ENCODE assay signal across 35 mouse cellular contexts in genomic region chr19:40738683-40739324, GRCm38 (mm10). TPM values are rescaled to one million over a fixed set of nuclear protein-coding genes. Genes with fewer than 3 reads are reported as not detected.
DNase-seq lines count a peak whose midpoint lies in the region; ATAC-seq and TF ChIP-seq lines count a peak whose summit lies in the region.
"Had no signal": no experiment of that assay in that cellular context is flagged by ENCODE, and none has a peak within 500 bp of the region (broad histone marks: within the 10 kb centered on the region; RNA-seq: fewer than 3 reads in every experiment).

No protein-coding gene starts in this region.

- H3K9ac ChIP-seq in liver, adult 2 months (ENCODE audit: low read depth, low read length): no peak overlapping the region
- H3K9ac ChIP-seq in intestine, embryonic 15.5 days: no peak overlapping the region
- no peak overlapping the region for H3K9ac ChIP-seq in liver, postnatal 0 days (replicated peaks)
- H3K9ac ChIP-seq: embryonic facial prominence, embryonic 12.5 days; heart, embryonic 13.5 days; hindbrain, embryonic 12.5 days; lung, embryonic 14.5 days had no signal

- H3K4me3 ChIP-seq in liver, adult 2 months (ENCODE audit: insufficient read depth, low read depth, low read length): no peak overlapping the region
- no peak overlapping the region for H3K4me3 ChIP-seq in intestine, embryonic 15.5 days (replicated peaks)
- no peak overlapping the region for H3K4me3 ChIP-seq in liver, postnatal 0 days (ENCODE audit: low read depth, low read length)
- no peak overlapping the region for H3K4me3 ChIP-seq in thymus, adult 2 months (ENCODE audit: control insufficient read depth, insufficient read depth, low read length)
- H3K4me3 ChIP-seq: embryonic facial prominence, embryonic 12.5 days; heart, adult 2 months; heart, embryonic 13.5 days; hindbrain, embryonic 12.5 days; layer of hippocampus, adult 2 months; left cerebral cortex, adult 2 months had no signal

- WGBS in liver, adult 2 months: 47% methylated on average over 13 of the region's 13 CpGs
- WGBS in intestine, embryonic 15.5 days: 76% methylated on average over 13 of the region's 13 CpGs
- WGBS in liver, postnatal 0 days (ENCODE audit: insufficient replicate concordance): 64% methylated on average over 13 of the region's 13 CpGs
- WGBS in thymus, adult 2 months: 94% methylated on average over 13 of the region's 13 CpGs

- no peaks in the 10 kb centered on the region for H3K9me3 ChIP-seq in intestine, embryonic 15.5 days
- no peaks in the 10 kb centered on the region for H3K9me3 ChIP-seq in liver, postnatal 0 days (ENCODE audit: low read length)
- H3K9me3 ChIP-seq: embryonic facial prominence, embryonic 12.5 days; G1E; heart, embryonic 13.5 days; hindbrain, embryonic 12.5 days had no signal

- peak; percentile 68; the same call in 1 of the 2 replicates for ATAC-seq in intestine, embryonic 15.5 days
- ATAC-seq in liver, postnatal 0 days: peak; percentile 88
- ATAC-seq: forebrain, embryonic 14.5 days; midbrain, embryonic 16.5 days; Patski had no signal

- no peaks in the 10 kb centered on the region for H3K36me3 ChIP-seq in liver, adult 2 months (ENCODE audit: control insufficient read depth, insufficient read depth, low read length)
- H3K36me3 ChIP-seq in intestine, embryonic 15.5 days: no peaks in the 10 kb centered on the region
- H3K36me3 ChIP-seq in liver, postnatal 0 days (replicated peaks; ENCODE audit: insufficient read depth, low read length): no peaks in the 10 kb centered on the region
- H3K36me3 ChIP-seq in thymus, adult 2 months (ENCODE audit: control insufficient read depth, insufficient read depth, low read length): no peaks in the 10 kb centered on the region
- H3K36me3 ChIP-seq: embryonic facial prominence, embryonic 12.5 days; G1E; heart, embryonic 13.5 days had no signal

- DNase-seq in liver, adult 2 months (ENCODE audit: extremely low read depth, low read depth, low spot score): peak; percentile 72
- no peak for DNase-seq in liver
- DNase-seq in 416B (ENCODE audit: low read depth): peak; percentile 37
- peak; percentile 33 for DNase-seq in liver, postnatal 0 days
- DNase-seq in gastrocnemius, postnatal 36 days: no peak
- no peak for DNase-seq in thymus, adult 2 months
- DNase-seq: adrenal gland, postnatal 10 days; B cell, adult 2 months; cerebellum, adult 11 months; cerebellum, adult 9-11 months; embryo, embryonic 11 days; gastrocnemius, postnatal 25 days; heart, adult 2 months; heart, postnatal 14 days; kidney, adult 2 months; kidney, postnatal 36 days; lung, embryonic 14.5 days; right cerebral cortex, postnatal 25 days; spleen, adult 18-20 months; thymus, postnatal 25 days had no signal

- H3K79me2 ChIP-seq in liver, adult 2 months (ENCODE audit: control insufficient read depth, insufficient read depth, low read length): no peaks in the 10 kb centered on the region

- no peak for TF ChIP-seq EP300 in liver, postnatal 0 days (IDR thresholded peaks at IDR 0.05; ENCODE audit: low read depth)

- no peak overlapping the region for H3K27ac ChIP-seq in liver, adult 2 months (replicated peaks; ENCODE audit: insufficient read depth, low read depth, low read length)
- no peak overlapping the region for H3K27ac ChIP-seq in intestine, embryonic 15.5 days
- no peak overlapping the region; the same call in 1 of the 2 replicates for H3K27ac ChIP-seq in liver, postnatal 0 days (ENCODE audit: low read depth)
- no peak overlapping the region for H3K27ac ChIP-seq in thymus, adult 2 months (ENCODE audit: control insufficient read depth, insufficient read depth, low read length)
- H3K27ac ChIP-seq: embryonic facial prominence, embryonic 12.5 days; heart, adult 2 months; heart, embryonic 13.5 days; hindbrain, embryonic 12.5 days; layer of hippocampus, adult 2 months; left cerebral cortex, adult 2 months had no signal

- H3K4me1 ChIP-seq in liver, adult 2 months (ENCODE audit: control insufficient read depth, insufficient read depth, low read length): no peaks in the 10 kb centered on the region
- H3K4me1 ChIP-seq in intestine, embryonic 15.5 days (replicated peaks): no peaks in the 10 kb centered on the region
- H3K4me1 ChIP-seq in liver, postnatal 0 days (ENCODE audit: insufficient read depth): peaks cover 4% of the 10 kb centered on the region
- H3K4me1 ChIP-seq in thymus, adult 2 months (replicated peaks; ENCODE audit: control insufficient read depth, insufficient read depth, low read length): peaks cover 2% of the 10 kb centered on the region; the same call in 1 of the 2 replicates
- H3K4me1 ChIP-seq: embryonic facial prominence, embryonic 12.5 days had no signal

- no peak for TF ChIP-seq CTCF in liver, adult 2 months (IDR thresholded peaks at IDR 0.05; ENCODE audit: low read depth, low read length)
- TF ChIP-seq CTCF in liver, postnatal 0 days (IDR thresholded peaks at IDR 0.05; ENCODE audit: low read depth): no peak
- TF ChIP-seq CTCF in thymus, adult 2 months (IDR thresholded peaks at IDR 0.05; ENCODE audit: borderline replicate concordance, control insufficient read depth, extremely low read depth, insufficient read depth, low read length, poor library complexity): no peak

- H3K27me3 ChIP-seq in liver, adult 2 months (ENCODE audit: control insufficient read depth, insufficient read depth, low read length): no peaks in the 10 kb centered on the region
- H3K27me3 ChIP-seq in intestine, embryonic 15.5 days (replicated peaks): no peaks in the 10 kb centered on the region
- H3K27me3 ChIP-seq in liver, postnatal 0 days (ENCODE audit: insufficient read depth, low read length): no peaks in the 10 kb centered on the region
- H3K27me3 ChIP-seq in thymus, adult 2 months (ENCODE audit: control insufficient read depth, insufficient read depth, low read length): no peaks in the 10 kb centered on the region
- H3K27me3 ChIP-seq: CH12.LX; embryonic facial prominence, embryonic 12.5 days; heart, embryonic 13.5 days; hindbrain, embryonic 12.5 days had no signal

- intact Hi-C loops in gastrocnemius, postnatal 36 days (cut with DNase I): no loop called here

- H3K4me2 ChIP-seq in intestine, embryonic 15.5 days (replicated peaks): no peak overlapping the region
- H3K4me2 ChIP-seq in liver, postnatal 0 days (ENCODE audit: low read depth, low read length): no peak overlapping the region
- H3K4me2 ChIP-seq: embryonic facial prominence, embryonic 12.5 days; heart, embryonic 13.5 days; hindbrain, embryonic 12.5 days; lung, embryonic 14.5 days; midbrain, embryonic 11.5 days had no signal

- no peak for TF ChIP-seq POLR2A in liver, adult 2 months (IDR thresholded peaks at IDR 0.05; ENCODE audit: extremely low read depth, insufficient read depth, low read length)
- no peak for TF ChIP-seq POLR2A in thymus, adult 2 months (IDR thresholded peaks at IDR 0.05; ENCODE audit: control insufficient read depth, extremely low read depth, insufficient read depth, low read length, poor library complexity)

RNA-seq across cellular contexts. Expression of gene Cc2d2b, which starts 9.7 kb away (rescaled TPM):
- total RNA-seq in liver, adult 2 months (2014; rRNA removed): 0.09 TPM in 1 of 2 replicates, not detected in the other
- not detected in 2 replicates for polyA plus RNA-seq in liver, adult 2 months (2012; rRNA removed)
- 0.06 TPM in 1 of 2 replicates, not detected in the other for polyA plus RNA-seq in intestine, embryonic 15.5 days (2015; fragmentation: Nextera tagmentation; extraction: Ambion mirVana)
- 1.2 and 1.3 TPM in 2 replicates for polyA plus RNA-seq in liver, postnatal 0 days (2015; fragmentation: Nextera tagmentation; extraction: Ambion mirVana)
- not detected for total RNA-seq in gastrocnemius, postnatal 36 days (2021)
- polyA plus RNA-seq in thymus, adult 2 months (2012; rRNA removed): not detected in 2 replicates
- total RNA-seq: CH12.LX; gastrocnemius, adult 18-20 months; gastrocnemius, postnatal 25 days; heart, adult 2 months; heart, postnatal 14 days; megakaryocyte, adult 5-6 weeks had no signal
- polyA plus RNA-seq: heart, adult 2 months; kidney, adult 2 months; lung, embryonic 14.5 days; neural tube, embryonic 11.5 days; Patski had no signal

Comparison
In these comparisons a context has a peak if more than half of its experiments do, and no peak if none do; other contexts are left out.
1. DNase-seq: peak in liver, adult 2 months (single experiment), 416B (single experiment) and liver, postnatal 0 days (single experiment); none in liver (single experiment), gastrocnemius, postnatal 36 days (0 of 2) and thymus, adult 2 months (single experiment).